Mouse (Mus musculus) kidney, postnatal 25 days (tissue): ENCODE data around the gene Fam222b.

Source experiments
- DNase-seq, 2 experiments: peaks; one replicate each; pipeline ENCODE4 v3.0.0; 2021; ENCODE audit warnings: mixed read lengths in 2 of 2

The Fam222b gene

DNA sequence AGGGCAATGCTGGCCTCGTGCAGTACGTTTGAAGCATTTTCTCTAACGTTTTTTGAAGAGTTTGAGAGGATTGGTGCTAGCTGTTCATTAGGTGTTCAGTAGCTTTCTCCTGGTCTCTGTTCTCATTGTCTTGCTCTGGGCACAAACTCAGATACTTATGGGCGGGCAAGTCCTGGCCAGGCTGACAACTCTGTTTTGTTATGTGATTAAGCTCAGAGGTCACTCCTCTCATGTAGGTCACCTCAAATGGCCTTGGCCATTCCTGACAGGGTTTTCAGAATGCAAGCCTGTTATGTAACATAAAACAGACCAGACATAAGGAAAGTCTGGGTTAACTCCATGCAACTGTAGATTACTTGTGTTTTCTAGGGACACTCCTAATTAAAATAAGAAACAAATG is 43.1 kb downstream of the Fam222b start:
- DNase-seq = peak; percentile 32 to 73

DNA sequence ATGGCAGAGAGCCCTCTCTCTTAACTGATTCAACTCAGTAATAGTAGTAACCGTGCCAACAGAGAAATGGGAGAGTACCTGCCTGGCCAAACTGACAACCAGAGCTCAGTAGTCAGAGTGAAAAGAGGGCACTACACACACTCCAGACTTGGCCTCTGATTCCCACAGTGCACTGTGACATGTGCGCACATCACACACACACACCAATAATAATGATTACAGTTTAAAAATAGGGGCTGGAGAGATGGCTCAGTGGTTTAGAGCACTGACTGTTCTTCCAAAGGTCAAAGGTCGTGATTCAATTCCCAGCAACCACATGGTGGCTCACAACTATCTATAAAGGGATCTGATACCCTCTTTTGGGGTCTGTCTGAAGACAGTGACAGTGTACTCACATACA is 43.6 kb downstream of the Fam222b start:
- no peak for DNase-seq

DNA sequence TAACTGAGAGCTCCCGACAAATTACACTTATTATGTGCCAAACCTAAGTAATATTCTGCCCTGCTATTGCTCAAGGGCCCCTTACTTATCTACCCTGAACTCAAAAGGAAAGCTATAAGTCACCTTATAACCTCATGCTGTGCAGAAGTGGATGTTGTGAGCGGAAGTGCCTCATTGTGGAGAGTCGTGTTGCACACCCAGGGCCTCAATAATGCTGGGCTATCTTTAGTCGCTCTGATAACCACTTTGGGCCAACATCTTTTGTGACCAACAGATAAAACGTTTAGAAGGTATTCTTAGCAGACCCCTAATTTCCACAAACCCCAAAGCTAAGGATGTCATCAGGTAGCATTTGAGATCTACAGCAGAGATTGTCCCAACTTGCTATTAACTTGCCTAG is 46.2 kb downstream of the Fam222b start:
- no peak for DNase-seq

DNA sequence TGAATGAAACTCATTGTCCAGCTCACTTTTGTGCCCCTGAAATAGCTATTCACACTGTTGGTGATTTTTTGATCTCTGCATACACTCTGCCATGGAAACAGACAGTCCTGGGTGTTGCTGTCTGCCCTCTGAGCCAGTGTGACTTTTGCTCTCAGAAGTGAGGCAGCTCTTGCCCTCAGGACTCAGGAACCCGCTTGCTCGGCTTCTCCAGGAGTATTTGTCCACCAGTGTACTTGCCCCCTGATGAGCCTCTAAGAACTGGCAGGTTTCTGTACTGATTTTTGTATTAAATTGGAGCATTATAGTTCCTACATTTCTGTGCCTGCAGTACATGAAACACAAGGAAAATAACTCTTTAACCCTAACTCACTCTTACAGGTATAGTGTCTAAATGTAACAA is 49.1 kb downstream of the Fam222b start:
- peak in 1 of 2 experiments; percentile 60 for DNase-seq

DNA sequence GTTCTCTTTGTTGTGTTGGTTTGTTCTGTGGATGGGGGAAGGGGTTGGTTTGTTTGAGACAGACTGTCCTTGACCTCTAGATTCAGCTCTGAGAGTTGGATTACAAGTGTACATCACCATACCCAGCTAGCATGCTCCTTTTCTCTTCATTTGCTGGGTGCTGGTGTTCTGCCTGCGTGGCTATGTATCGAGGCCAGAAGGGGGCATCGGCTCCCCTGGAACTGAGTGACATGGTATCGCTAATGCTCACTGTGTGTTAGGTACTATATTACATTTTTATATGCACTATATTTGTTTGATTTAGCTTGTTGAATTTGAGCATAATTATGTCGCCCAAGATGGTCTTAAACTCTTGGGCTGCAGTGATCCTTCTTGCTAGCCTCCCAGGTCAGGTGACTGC is 51.7 kb downstream of the Fam222b start:
- DNase-seq = no peak

DNA sequence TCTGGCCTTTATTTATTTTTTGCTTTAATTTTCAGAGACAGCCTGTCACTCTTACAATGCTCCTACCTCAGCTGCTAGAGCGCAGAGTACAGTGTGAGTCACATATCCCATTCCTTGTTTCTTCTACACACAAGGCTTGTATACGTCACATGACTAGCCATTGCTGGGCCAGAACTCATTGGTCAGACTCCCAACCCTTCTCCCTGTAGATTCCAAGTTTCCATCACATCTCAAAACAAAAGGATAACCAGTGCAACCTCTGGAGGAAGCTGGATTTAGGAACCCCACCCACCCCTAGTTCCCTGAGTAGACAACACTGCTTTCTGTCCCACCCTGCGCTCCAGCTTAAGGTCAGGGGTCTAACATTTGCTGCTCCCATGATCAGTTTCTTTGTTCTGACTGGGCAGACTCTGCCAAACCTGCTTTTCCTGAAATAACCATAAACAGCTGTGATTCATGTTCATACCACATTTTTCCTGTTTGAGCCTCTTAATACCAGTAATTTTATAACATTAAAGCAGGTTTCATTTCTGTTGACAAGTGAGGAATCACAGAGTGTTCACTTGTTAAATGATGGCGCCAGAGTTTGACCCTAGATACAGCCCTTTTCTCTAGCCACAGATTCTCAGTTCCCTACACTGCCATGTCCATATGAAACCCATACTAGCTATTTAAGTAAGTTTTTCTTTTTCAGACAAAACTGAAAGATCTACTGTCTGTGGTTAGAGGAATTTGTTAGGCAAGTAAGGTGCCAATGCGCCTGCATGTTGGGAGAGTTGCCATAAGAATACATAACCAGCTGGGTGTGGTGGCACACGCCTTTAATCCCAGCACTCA is 52.5 kb downstream of the Fam222b start:
- no peak for DNase-seq

DNA sequence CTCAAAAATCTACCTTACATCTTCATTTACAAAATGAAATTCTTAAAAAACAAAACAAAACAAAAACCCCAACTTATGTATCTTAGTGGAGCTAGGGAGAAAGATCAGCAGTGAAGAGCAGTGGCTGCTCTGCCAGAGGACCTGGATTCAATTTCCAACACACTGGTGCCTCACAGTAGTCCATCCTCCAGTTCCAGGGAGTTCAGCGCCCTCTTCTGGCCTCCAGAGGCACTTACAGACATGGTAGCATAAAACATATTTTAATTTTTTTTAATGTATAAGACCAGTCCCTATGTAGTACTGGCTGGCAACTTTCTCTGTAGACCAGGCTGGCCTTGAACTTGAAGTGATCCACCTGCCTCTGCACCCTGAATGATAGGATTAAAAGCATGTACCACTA is 56.7 kb downstream of the Fam222b start:
- DNase-seq = peak; percentile 56

DNA sequence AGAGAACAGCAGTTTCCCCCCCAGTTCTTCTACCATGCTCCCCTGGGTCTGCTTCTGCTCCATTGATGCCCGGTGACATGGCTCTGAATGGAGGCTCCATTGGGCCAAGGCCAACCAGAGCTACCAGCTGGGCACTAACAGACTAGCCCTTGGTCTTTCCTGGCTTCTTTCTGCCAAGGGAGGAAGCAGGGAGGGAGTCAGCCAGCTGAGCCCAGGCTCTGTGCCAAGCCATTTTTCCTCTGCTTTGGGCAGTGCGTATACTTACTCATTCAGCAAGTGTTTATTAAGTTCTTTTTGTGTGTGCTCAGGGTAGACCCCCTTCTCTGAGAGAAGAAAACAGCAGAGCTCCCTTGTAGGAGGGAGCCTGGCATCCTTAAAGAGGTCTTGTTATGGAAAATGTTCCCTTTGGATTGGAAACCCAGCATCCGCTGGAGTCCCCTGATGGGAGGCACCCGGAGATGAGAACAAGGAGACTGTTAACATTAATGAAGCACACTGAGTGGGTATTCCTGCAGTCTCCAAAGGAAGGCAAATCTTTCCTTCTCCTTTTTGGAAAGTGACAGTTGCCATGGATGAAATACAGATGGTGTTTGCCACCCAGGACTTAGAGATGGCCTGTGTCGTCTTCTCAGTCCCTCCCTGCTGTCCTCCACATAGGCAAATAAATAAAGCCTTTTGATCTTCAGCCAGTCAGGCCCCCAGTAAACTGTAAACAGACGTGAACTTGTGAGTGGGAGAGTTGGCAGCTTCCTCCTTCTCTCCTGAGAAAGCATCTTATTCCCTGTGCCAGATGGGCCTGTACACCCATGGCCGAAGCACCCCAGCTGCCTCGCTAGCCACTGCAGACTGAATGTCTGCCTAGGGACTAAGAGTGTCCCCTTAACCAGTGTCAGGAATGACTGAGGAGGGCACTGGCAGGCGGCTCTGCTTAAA is 58.1 kb downstream of the Fam222b start:
- peak; percentile 76 for DNase-seq

DNA sequence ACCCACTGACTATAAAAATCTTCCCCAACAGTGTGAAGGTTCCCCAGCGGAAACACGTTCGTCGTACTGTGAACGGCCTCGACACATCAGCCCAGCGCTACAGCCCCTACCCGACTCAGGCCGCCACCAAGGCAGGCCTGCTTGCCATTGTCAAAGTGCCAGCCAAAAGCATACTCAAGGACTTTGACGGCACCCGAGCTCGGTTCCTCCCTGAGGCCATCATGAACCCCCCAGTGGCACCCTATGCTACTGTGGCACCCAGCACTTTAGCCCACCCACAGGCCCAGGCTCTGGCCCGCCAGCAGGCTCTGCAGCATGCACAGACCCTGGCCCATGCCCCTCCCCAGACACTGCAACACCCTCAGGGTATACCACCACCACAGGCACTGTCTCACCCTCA is 59.3 kb downstream of the Fam222b start:
- peak in 1 of 2 experiments; percentile 46 for DNase-seq

DNA sequence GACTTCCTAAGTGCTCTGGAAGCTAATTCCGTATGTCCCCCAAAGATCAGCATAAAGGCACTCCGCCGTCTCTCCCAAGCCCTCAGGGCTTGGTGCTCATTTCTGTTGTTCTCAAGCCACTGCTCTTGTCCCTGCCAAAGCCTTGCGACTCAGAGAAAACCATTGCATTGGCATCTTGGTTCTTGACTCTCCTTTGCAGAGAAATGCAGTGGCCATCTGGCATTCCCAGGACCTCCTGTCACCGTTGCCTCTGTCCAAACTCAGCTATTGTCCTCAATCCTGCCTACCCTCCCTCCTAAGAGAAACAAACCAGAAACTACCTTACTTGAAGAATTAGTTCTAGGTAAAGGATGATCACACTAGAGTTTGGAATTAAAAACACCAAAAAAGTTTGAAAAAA is 61.2 kb downstream of the Fam222b start:
- no peak for DNase-seq

DNA sequence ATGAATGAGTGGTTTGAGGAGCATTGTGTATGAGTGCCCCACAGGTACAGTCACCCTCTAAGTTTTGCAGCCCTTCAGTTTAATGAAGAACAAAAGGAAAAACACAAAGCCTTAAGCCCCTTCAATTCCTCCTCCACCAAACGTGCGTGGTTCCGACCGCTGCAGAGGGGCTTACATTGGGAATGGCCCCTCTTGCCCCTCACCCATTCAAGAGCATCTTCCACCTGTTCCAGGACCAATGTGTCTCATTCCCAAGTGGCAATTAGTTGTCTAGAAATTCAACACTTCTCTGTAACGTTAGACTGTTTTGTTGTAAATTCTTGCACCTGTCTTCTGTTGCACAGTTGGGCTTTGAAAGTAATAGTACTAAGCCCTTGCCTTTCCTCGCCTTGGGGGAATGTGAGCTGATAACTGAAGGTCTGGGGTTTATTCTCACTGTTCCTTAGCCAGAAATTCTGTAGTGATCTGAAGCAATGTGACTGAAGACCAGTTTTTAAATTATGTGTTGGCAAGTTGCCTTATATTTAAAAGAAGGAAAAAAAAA is 61.8 kb downstream of the Fam222b start:
- DNase-seq = no peak

DNA sequence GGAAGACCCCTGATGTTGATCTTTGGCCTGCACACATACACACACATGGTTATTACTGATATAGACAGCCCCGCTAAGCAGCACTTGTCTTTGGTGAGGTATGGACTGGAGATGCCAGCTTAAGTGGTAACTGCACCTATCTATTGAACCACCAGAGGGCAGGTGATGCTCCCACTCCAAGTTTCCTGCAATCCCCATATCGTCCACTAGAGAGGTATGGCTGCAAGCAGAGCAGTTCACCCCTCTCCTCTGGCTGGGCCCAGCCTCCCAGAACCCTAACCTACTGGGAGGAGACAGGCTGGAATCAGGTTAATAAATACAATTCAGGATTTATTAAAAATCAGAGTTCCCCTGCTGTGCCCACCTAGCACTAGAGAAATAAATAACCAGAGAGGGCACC is 64.6 kb downstream of the Fam222b start:
- DNase-seq = peak; percentile 89 to 90

DNA sequence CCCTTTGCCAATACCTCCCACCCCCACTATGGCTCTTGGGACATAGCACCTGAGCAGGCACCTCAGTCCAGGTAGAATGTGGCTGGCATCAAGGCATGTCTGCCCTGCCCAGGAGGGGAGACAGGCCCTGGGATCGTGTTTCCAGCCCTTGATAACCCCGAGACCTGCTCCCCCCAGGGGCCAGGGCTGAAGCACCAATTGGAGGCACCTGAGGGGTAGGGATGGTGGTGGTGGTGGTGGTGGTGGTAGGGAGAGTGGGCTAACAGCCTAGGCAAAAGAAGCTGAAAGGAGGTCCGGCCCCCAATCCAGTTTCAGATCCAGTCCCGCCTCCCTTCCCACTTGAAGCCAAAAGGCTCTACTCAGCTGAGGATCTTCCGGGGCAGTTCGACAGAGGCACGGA is 65.1 kb downstream of the Fam222b start:
- peak in 1 of 2 experiments; percentile 68 for DNase-seq

DNA sequence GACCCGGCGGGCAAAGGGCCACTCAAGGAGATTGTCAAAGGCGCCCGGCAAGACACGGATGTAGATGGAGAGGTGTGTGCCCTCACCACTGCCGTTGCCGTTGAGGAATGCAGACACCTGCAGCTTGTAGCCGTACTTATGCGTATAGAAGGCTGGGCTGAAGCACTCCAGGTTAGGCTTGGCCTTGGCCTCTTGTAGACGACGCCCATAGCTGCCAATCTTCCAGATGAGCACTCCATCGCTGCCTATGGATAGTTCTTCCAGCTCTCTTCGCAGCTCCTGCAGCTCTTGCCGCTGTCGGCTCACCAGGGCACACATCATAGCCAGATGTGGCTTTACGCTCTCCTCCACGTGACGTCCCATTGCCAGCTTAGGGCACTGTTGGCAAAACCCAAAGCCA is 65.7 kb downstream of the Fam222b start:
- DNase-seq = peak in 1 of 2 experiments; percentile 40

DNA sequence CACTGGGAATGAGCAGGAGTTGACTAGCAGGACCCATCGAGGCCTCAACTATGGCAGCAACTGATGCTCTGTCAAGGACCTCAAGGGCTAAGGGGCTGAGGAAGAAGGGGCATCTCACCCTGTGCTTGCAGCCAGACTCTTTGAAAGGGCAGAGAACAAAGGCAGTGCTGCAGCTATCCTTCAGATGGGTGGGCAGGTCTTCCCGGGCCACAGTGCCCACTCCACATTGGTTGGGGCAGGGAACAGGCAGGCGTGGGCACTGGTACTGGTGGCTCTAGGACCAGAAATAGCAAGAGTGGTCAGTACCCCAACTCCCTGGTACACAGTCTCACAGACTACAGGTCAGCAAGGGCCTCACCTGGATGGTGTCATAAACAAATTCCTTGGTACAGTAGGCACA is 66.2 kb downstream of the Fam222b start:
- no peak for DNase-seq

DNA sequence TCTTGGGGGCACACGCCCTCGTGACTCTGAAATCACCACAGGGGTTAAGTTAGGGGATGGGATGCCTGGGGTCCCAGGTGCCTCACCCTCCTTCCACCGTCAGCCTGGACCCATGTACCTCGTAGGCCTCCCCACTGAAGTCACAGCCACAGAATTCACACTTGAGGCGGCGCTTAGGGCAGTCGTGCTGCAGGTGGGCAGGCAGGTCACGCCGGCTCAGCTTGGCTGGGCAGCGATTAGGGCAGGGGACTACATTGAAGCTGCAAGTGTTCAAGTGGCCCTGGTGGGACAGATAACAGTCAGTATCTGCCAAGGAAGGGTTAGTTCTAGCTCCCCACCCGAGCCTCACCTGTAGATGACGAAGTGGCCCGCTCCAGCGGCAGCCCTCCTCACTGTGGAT is 66.7 kb downstream of the Fam222b start:
- DNase-seq = no peak

DNA sequence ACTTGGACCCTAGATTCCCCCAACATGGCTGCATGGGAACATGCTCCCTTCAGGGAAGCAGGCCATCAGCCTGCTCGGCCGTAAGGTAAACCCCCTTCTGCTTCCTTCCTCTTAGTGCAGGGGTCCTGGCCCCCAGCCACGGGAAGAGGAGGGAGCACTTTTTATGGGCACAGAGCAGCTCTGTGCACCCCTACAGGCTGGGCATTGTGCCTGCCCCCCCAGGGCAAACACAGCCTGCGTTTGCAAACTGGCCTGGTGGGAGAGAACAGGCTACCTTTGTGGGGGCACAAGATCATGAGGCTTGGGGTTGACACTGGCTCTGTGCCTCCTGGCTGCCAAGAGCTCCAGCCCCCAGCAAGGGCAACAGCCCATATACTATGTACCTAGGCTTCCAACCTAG is 67.5 kb downstream of the Fam222b start:
- DNase-seq = peak in 1 of 2 experiments; percentile 51

DNA sequence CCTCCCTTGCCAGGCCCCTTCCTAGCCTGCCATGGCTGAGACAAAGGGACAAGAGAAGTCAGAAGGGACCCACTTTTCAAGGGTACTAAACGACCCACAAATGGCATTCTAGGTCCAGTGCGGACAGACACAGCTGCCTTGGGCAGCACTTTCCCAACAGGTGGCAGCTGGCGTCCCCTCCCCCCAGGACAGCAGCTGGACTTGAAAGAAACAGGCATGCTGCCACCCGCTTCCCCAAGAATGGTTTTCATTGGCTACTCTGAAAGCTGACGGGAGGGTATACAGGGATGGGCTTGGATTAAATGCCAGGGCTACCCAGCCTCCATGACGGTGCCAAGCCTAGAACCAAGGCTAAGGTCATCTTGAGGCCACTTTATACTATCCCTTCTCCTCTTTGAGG is 68.0 kb downstream of the Fam222b start:
- peak; percentile 64 to 79 for DNase-seq

DNA sequence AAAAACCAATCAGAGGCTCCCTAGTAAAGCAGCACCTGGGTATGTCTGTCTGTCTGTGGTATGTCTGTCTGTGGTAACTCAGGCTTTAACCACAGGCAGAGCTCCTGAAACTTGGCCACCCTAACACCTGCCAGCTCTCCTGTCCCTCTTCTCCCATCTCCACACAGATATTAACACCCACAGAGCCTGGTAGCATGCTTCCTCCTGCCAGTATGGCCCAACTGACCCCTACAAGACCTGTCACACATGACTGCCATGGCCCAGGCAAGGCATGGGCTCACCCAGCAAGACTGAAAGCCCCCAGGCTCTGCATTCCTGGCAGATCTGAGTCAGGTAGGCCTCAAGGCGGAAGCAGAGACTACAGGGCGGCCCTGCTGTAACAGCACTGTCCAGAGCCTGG is 68.6 kb downstream of the Fam222b start:
- DNase-seq = no peak

DNA sequence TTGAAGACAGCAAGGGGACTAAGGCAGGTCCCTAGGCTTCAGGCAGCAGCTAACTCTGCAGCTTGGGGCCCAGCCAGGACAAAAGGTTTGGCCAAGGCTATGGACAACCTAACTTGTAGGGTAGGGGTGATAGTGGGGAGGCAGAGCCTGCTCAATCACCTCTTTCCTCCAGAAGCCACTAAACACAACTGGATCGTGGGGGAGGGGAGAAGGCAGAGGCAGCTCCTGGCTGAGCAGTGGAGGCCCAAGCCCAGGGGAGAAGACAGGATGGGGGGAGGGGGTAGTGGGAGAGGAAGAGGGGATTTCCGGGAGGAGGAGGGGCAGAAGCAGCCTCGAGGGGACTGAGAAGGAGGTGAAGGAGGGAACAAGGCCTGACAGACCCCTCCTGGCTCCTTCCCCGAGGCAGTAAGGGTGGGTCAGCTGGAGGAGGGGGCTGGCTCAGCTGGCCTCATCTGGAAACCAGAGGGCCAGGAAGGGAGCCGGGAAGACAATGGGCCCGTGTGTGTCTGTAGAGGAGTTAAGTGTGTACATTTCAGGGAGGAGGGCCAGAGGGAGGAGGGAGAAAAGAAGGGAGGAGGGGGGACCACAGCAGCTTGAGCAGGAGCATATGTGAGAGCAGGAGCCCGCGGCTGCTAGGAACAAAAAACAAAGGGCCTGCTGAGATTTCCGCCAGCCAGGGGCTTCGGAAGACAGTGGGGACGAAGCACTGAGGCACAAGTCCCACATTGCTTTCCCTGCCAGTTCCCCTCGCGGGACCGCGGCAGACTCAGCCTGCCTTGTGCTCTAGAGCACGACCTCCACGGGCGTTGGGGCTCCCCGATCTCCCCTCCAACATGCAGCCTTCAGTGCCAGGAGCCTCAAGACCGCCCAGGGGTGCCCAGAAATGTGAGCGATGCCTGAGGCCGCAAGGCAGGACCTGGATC is 69.5 kb downstream of the Fam222b start:
- peak; percentile 78 to 89 for DNase-seq

DNA sequence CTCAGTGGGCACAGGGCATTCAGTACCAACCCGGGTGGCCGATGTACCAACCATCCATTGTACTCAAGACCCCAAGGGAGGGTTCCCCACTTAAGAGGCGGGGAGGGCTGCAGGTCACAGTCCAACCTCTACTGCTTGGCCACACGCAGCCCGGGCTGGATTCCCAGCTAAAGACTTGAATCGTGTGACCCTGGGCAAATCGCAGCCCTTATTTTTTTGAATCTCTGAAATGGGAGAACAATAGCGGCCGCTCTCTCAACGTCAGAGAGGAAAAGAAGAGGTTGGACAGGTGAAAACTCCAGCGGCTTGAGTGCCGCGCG is 70.1 kb downstream of the Fam222b start:
- no peak for DNase-seq

DNA sequence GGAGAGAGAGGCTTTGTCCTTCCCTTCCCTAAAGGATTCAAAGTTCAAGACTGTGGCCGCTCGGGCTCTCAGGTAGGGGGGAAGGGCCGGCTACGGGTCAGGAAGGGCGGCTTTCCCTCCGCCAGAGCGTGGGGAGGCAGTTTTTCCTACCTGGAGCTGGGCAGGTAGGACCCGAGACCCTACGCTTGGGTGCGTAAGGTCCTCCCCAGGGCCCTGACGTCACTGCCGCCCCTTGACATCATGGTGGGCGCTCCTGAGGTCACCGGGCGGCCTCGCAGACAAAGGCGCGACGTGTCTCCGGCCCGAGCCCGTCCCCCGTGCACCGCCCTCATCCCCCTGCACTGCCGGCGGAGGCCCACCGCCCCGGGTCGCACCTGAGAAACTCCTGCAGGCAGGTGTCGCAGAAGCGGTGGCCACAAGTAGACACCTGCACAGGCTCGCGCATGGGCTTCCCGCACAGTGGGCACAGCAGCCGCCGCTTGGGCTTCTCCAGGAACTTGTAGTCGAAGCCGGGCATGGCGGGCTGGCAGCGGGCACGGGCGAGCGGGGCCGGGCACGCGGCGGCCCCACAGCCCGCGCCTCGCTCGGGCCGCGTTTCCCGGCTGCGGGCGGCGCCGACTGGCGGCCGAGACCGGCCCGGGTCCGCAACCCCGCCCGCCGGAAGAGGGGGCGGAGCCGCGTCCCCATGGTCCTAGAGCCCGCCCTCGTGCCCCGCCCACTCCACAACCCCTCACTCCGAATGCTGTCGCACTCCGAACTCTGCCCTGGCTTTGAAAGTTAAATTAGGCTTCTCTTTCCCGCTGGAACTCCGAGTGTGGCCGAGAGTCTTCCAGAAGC is 70.7 kb downstream of the Fam222b start, which contains the start of gene Traf4:
Gene Traf4, minus strand, starts transcription at position 666 of the 837 bp plus-strand sequence.
- peak; percentile 94 for DNase-seq
